ENCODE assay signal across 7 mouse cellular contexts in the genomic region with DNA sequence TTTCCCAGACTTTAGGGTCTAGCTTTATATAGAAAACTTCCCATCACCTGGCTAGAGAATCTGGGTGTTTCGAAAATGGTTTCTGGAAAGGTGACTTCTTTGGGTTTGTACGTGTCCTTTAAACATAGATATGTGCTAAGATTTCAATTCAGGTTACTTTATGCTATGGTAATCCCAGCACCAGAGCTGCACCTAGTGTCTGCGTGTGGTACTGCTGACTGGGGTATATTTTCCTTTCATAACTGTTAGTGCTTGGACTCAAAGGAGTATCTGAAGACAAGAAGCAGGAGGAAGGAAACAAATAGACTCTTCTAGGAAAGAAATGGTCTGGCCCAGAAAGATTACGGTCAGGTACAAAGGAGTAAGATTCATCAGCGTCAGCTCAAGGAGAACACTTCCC. TPM values are rescaled to one million over a fixed set of nuclear protein-coding genes. Genes with fewer than 3 reads are reported as not detected.
A peak's percentile ranks its signal among the peaks of the same experiment; 100 is the strongest.
DNase-seq lines count a peak whose midpoint lies in the region; ATAC-seq and TF ChIP-seq lines count a peak whose summit lies in the region.

No protein-coding gene starts in this region.

- WGBS in liver, embryonic 14.5 days (ENCODE audit: insufficient replicate concordance): 30% methylated on average over 5 of the region's 5 CpGs
- 76% methylated on average over 5 of the region's 5 CpGs for WGBS in stomach, postnatal 0 days

- no peaks in the 10 kb centered on the region for H3K27me3 ChIP-seq in liver, embryonic 14.5 days (ENCODE audit: control insufficient read depth, insufficient read depth, low read length)
- no peaks in the 10 kb centered on the region for H3K27me3 ChIP-seq in stomach, postnatal 0 days (ENCODE audit: control insufficient read depth, insufficient read depth, low read length)

- intact Hi-C loops in heart, postnatal 10 days (cut with DNase I): loop anchor here (2.0 kb wide), 1 partner anchor 60 kb away; no protein-coding TSS in a partner anchor

- peak in 1 of 3 experiments; percentile 7 for DNase-seq in liver, embryonic 14.5 days (ENCODE audit: low read depth in 3 of 3, low spot score in 3 of 3)
- DNase-seq in liver (no peak), NIH3T3 (ENCODE audit: low read depth) (peak; percentile 42)
- peak; percentile 23 to 48 for DNase-seq in heart, postnatal 10 days
- DNase-seq in stomach, postnatal 0 days (ENCODE audit: low spot score): peak; percentile 30
- DNase-seq in cerebellum, postnatal 14 days: no peak
- no peak for DNase-seq in gastrocnemius, postnatal 10 days

- no peaks in the 10 kb centered on the region for H3K9me3 ChIP-seq in liver, embryonic 14.5 days (ENCODE audit: control insufficient read depth, low read length)
- H3K9me3 ChIP-seq in stomach, postnatal 0 days (ENCODE audit: control insufficient read depth, low read length): no peaks in the 10 kb centered on the region

- TF ChIP-seq EP300 in liver, embryonic 14.5 days (IDR thresholded peaks at IDR 0.05; ENCODE audit: low read depth): no peak
- TF ChIP-seq EP300 in stomach, postnatal 0 days (optimal IDR thresholded peaks at IDR 0.05): no peak

- H3K4me2 ChIP-seq in liver, embryonic 14.5 days (ENCODE audit: low read depth): no peak overlapping the region
- H3K4me2 ChIP-seq in stomach, postnatal 0 days (replicated peaks; ENCODE audit: low read depth): no peak overlapping the region

- H3K4me3 ChIP-seq in liver, embryonic 14.5 days (ENCODE audit: insufficient read depth in 1 of 2, low read depth in 2 of 2, low read length in 2 of 2): no peak overlapping the region
- no peak overlapping the region for H3K4me3 ChIP-seq in stomach, postnatal 0 days (ENCODE audit: low read depth, low read length)

- TF ChIP-seq CTCF in liver, embryonic 14.5 days (IDR thresholded peaks at IDR 0.05; ENCODE audit: low read depth): peak; percentile 42; the same call in 1 of the 2 replicates
- peak; percentile 75 for TF ChIP-seq CTCF in stomach, postnatal 0 days (IDR thresholded peaks at IDR 0.05; ENCODE audit: low read depth)

- ATAC-seq in liver, embryonic 14.5 days (ENCODE audit: insufficient read depth): no peak
- ATAC-seq in stomach, postnatal 0 days (ENCODE audit: low FRiP score, low TSS enrichment): no peak

- no peak overlapping the region for H3K9ac ChIP-seq in liver, embryonic 14.5 days (replicated peaks)
- H3K9ac ChIP-seq in stomach, postnatal 0 days (ENCODE audit: low read length): no peak overlapping the region

- no peak overlapping the region for H3K27ac ChIP-seq in liver, embryonic 14.5 days
- no peak overlapping the region for H3K27ac ChIP-seq in stomach, postnatal 0 days (replicated peaks)

- H3K36me3 ChIP-seq in liver, embryonic 14.5 days (replicated peaks; ENCODE audit: control insufficient read depth, insufficient read depth, low read depth): no peaks in the 10 kb centered on the region
- no peaks in the 10 kb centered on the region for H3K36me3 ChIP-seq in stomach, postnatal 0 days (ENCODE audit: control insufficient read depth, insufficient read depth, low read length)

- no peaks in the 10 kb centered on the region for H3K4me1 ChIP-seq in liver, embryonic 14.5 days (replicated peaks; ENCODE audit: control insufficient read depth in 2 of 2, insufficient read depth in 2 of 2, low read length in 1 of 2)
- H3K4me1 ChIP-seq in stomach, postnatal 0 days (replicated peaks; ENCODE audit: control insufficient read depth, insufficient read depth): no peaks in the 10 kb centered on the region

RNA-seq across cellular contexts. Expression of a gene that starts 37.9 kb away (rescaled TPM):
- polyA plus RNA-seq in liver, embryonic 14.5 days (2012; rRNA removed): 0.02 TPM in 1 of 2 replicates, not detected in the other
- polyA plus RNA-seq in liver, embryonic 14.5 days (2014; fragmentation: Nextera tagmentation; extraction: Ambion mirVana): 0.13 and 0.29 TPM in 2 replicates
- 1 to 10 TPM; 3.3 to 4.1 TPM for total RNA-seq in heart, postnatal 10 days (2021)
- polyA plus RNA-seq in stomach, postnatal 0 days (2015; fragmentation: Nextera tagmentation; extraction: Ambion mirVana): 0.10 and 0.29 TPM in 2 replicates
- total RNA-seq in gastrocnemius, postnatal 10 days (2021): 1 to 10 TPM; 3.1 to 6.3 TPM

RNA-seq across cellular contexts. Expression of a gene that starts 48.4 kb away (rescaled TPM):
- 93.4 and 95.5 TPM in 2 replicates for polyA plus RNA-seq in liver, embryonic 14.5 days (2012; rRNA removed)
- polyA plus RNA-seq in liver, embryonic 14.5 days (2014; fragmentation: Nextera tagmentation; extraction: Ambion mirVana): 255 and 323 TPM in 2 replicates
- 10 to 100 TPM; 33.5 to 56.5 TPM for total RNA-seq in heart, postnatal 10 days (2021)
- polyA plus RNA-seq in stomach, postnatal 0 days (2015; fragmentation: Nextera tagmentation; extraction: Ambion mirVana): 48.9 and 54.0 TPM in 2 replicates
- 10 to 100 TPM; 34.9 to 50.6 TPM for total RNA-seq in gastrocnemius, postnatal 10 days (2021)

RNA-seq across cellular contexts. Expression of a gene that starts 49.3 kb away (rescaled TPM):
- 22.8 and 27.5 TPM in 2 replicates for polyA plus RNA-seq in liver, embryonic 14.5 days (2012; rRNA removed)
- 51.7 and 54.5 TPM in 2 replicates for polyA plus RNA-seq in liver, embryonic 14.5 days (2014; fragmentation: Nextera tagmentation; extraction: Ambion mirVana)
- total RNA-seq in heart, postnatal 10 days (2021): 10 to 100 TPM; 55.7 to 61.6 TPM
- polyA plus RNA-seq in stomach, postnatal 0 days (2015; fragmentation: Nextera tagmentation; extraction: Ambion mirVana): 52.5 and 53.6 TPM in 2 replicates
- 10 to 100 TPM; 40.1 to 46.3 TPM for total RNA-seq in gastrocnemius, postnatal 10 days (2021)

Comparison
In these comparisons a context has a peak if more than half of its experiments do, and no peak if none do; other contexts are left out.
1. DNase-seq: peak in NIH3T3 (single experiment), heart, postnatal 10 days (2 of 2) and stomach, postnatal 0 days (single experiment); none in liver (single experiment), cerebellum, postnatal 14 days (0 of 2) and gastrocnemius, postnatal 10 days (single experiment).